Mouse (Mus musculus) C3H10T1/2 (cell line): ENCODE data around the gene Slc12a4. TPM values are rescaled to one million over a fixed set of nuclear protein-coding genes. Genes with fewer than 3 reads are reported as not detected.

Experiments used
- polyA plus RNA-seq, 2 experiments: library from polyadenylated mRNA; unstranded; fragments of >200 nt; fragmentation: generic; extraction: Trizol; gene quantifications; one replicate each; pipeline ENCODE4 v1.2.1; 2012; ENCODE audit warnings: missing spikeins in 2 of 2

Slc12a4 gene
- 10 to 100 TPM; 18.7 to 66.1 TPM for polyA plus RNA-seq

GRCm38 (mm10) chr8:105965905-105966341 lies at the start of gene Slc12a4:
Gene Slc12a4 (minus strand): TSS chr8:105966097.

GRCm38 (mm10) chr8:106011643-106011986 lies 45.7 kb upstream of the Slc12a4 start, which contains the start of gene Ddx28:
Gene Ddx28 (minus strand): TSS chr8:106011882.

GRCm38 (mm10) chr8:106005875-106006274 lies 40.0 kb upstream of the Slc12a4 start, which contains the start of gene Dpep2nb:
Gene Dpep2nb (minus strand): TSS chr8:106005975.

DNA sequence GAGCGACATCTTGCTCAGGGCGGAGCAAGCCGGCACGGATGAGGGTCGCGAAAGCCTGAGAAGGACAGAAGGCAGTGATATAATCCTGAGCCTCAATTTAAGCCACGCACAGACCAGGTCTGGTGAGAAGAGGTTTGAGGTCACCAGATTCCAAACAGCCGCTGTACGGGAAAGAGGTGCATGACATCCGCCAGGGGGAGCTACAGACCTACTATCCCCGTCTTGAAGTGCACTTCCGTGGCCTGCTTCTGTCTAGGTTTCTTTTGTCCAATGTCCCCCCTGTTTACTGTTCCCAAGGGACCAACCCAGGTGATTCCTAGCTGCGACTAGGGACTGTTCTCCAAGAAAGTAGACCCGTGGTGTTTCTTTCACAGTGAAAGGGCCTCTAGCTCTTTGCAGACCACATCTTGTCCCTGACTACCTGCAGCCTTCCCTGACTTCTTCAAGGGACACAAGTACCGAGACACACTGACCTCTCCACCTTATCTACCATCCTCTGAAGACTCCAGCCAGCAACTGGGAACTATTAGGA lies 25.0 kb upstream of the Slc12a4 start, which contains the start of gene Dus2:
Gene Dus2, plus strand, starts transcription at position 482 of the 532 bp plus-strand sequence.

GRCm38 (mm10) chr8:105979325-105979724 lies 13.4 kb upstream of the Slc12a4 start, which contains the start of gene Dpep3:
Gene Dpep3 (minus strand): TSS chr8:105979429.

DNA sequence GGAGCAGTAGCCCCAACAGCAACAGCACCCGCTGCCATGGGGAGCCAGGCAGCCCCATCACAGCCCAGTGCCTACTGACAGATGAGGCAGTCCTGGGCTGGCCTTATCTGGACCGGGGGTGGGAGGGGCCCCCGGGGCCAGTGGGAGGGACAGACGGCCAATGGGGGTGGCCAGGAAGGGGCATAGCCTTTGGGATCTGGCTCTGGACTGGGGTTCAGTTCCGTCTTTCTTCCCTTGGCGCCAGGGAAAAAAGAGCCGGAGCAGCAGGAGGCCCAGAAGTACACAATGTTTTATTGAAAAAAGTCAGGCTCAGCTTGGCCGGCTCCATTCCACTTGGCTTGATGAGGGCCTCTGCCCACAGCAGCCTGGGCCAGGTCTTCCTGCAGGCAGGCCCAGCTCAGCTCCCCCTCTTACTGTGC lies 22.6 kb downstream of the Slc12a4 start, which contains the start of gene Lcat:
Gene Lcat, minus strand, starts transcription at position 62 of the 419 bp plus-strand sequence.

DNA sequence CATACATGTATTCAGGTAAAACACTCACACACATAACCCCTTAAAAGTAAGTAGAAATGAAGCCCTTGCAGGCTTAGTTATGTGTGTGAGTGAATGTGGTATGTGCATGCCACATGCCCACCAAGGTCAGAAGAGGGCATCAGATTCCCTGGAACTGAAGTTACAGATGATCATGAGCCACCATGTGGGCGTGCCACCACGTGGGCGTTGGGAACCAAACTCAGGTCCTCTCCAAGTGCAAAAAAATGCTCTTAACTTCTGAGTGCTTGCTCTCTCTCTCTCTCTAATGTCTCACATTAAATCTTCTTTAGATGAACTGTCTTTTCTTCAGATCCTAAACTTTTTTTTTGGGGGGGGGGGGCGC lies 27.6 kb downstream of the Slc12a4 start, which contains the start of gene Psmb10:
Gene Psmb10, minus strand, starts transcription at position 139 of the 364 bp plus-strand sequence.

GRCm38 (mm10) chr8:105933762-105934161 lies 32.1 kb downstream of the Slc12a4 start, which contains the start of gene Ctrl:
Gene Ctrl (minus strand): TSS chr8:105933862.

DNA sequence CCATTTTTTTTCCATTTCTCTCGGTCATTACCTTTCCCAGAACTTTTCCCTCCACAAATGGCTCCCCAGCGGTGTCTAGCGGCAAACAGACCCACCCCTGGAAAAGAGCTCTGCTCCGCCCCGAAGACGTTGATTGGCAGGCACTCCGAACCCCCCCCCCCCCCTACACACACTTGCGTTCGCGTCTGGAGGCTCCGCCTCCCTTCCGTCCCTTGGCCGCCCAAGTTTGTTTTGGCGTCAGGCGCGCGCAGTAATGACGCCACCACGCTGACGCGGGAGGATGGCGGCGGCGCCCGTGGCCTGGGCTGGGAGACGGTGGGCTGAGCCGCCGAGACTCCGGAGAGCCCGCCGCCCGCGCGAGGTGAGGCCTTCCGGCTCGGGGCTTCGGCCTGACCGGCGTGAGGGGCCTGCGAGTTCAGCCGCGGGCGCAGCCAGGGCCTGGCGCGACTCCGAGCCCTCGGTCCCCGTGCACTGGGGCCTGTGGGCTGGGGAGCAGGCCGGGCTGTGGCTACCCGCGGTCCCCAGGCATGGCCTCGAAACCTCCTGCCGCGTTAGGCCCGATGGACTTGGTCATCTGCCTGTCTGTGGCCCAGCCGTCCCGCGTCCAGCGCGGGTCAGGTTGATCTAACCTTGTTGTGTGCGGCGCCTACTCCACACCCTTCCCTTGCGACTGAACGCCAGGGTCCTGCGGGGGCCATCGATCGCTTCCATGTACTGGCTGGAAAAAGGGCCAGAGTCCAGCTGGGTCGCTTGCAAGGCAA lies 65.5 kb downstream of the Slc12a4 start, which contains the start of gene Pskh1:
Gene Pskh1, plus strand, starts transcription at position 262 of the 761 bp plus-strand sequence.

Other genes with a start within 250 kb of the Slc12a4 start
- gene Gfod2, start 207.4 kb downstream of the Slc12a4 start, polyA plus RNA-seq, result 10 to 100 TPM in 1 of 2 experiments, 1 to 10 TPM in 1; 4.3 to 12.5 TPM
- 10 to 100 TPM in 1 of 2 experiments, 1 to 10 TPM in 1; 2.2 to 14.2 TPM for gene Ranbp10, start 138.7 kb downstream of the Slc12a4 start, polyA plus RNA-seq
- gene Tsnaxip1, start 138.4 kb downstream of the Slc12a4 start, polyA plus RNA-seq, result under 1 TPM; 0.05 to 0.11 TPM
- gene Cenpt, start 112.8 kb downstream of the Slc12a4 start, polyA plus RNA-seq, result 10 to 100 TPM; 26.0 to 44.2 TPM
- 10 to 100 TPM; 23.9 to 66.2 TPM for gene Thap11, start 111.0 kb downstream of the Slc12a4 start, polyA plus RNA-seq
- 100 to 1,000 TPM; 122 to 135 TPM for gene Nutf2, start 105.5 kb downstream of the Slc12a4 start, polyA plus RNA-seq
- 10 to 100 TPM; 11.4 to 33.4 TPM for gene Edc4, start 85.2 kb downstream of the Slc12a4 start, polyA plus RNA-seq
- gene Nrn1l, start 72.5 kb downstream of the Slc12a4 start, polyA plus RNA-seq, result 1 to 10 TPM in 1 of 2 experiments, under 1 TPM in 1; 0.33 to 1.8 TPM
- 10 to 100 TPM in 1 of 2 experiments, 1 to 10 TPM in 1; 6.3 to 24.8 TPM for gene Pskh1, start 65.7 kb downstream of the Slc12a4 start, polyA plus RNA-seq
- 1 to 10 TPM in 1 of 2 experiments, under 1 TPM in 1; 0.04 to 1.2 TPM for gene Ctrl, start 32.2 kb downstream of the Slc12a4 start, polyA plus RNA-seq
- gene Psmb10, start 27.7 kb downstream of the Slc12a4 start, polyA plus RNA-seq, result 100 to 1,000 TPM in 1 of 2 experiments, 10 to 100 TPM in 1; 93.2 to 114 TPM
- gene Lcat, start 22.7 kb downstream of the Slc12a4 start, polyA plus RNA-seq, result 1 to 10 TPM in 1 of 2 experiments, under 1 TPM in 1; 0.43 to 4.4 TPM
- gene Dpep3, start 13.3 kb upstream of the Slc12a4 start, polyA plus RNA-seq, result not detected
- 10 to 100 TPM in 1 of 2 experiments, 1 to 10 TPM in 1; 7.9 to 13.1 TPM for gene Dus2, start 25.2 kb upstream of the Slc12a4 start, polyA plus RNA-seq
- under 1 TPM; 0.05 to 0.28 TPM for gene Dpep2nb, start 39.9 kb upstream of the Slc12a4 start, polyA plus RNA-seq
- 10 to 100 TPM; 10.6 to 13.9 TPM for gene Ddx28, start 45.8 kb upstream of the Slc12a4 start, polyA plus RNA-seq
- gene Nfatc3, start 92.7 kb upstream of the Slc12a4 start, polyA plus RNA-seq, result 1 to 10 TPM in 1 of 2 experiments, under 1 TPM in 1; 0.91 to 9.6 TPM
- gene Esrp2, start 170.9 kb upstream of the Slc12a4 start, polyA plus RNA-seq, result under 1 TPM; 0.14 to 0.19 TPM
- gene Pla2g15, start 184.3 kb upstream of the Slc12a4 start, polyA plus RNA-seq, result 10 to 100 TPM in 1 of 2 experiments, 1 to 10 TPM in 1; 8.0 to 20.9 TPM
- 10 to 100 TPM in 1 of 2 experiments, 1 to 10 TPM in 1; 3.5 to 10.8 TPM for gene Slc7a6, start 202.8 kb upstream of the Slc12a4 start, polyA plus RNA-seq
- gene Slc7a6os, start 244.8 kb upstream of the Slc12a4 start, polyA plus RNA-seq, result 10 to 100 TPM in 1 of 2 experiments, 1 to 10 TPM in 1; 7.1 to 30.0 TPM
- 10 to 100 TPM; 22.0 to 39.1 TPM for gene Prmt7, start 244.8 kb upstream of the Slc12a4 start, polyA plus RNA-seq